Mouse (Mus musculus) forebrain, embryonic 15.5 days (tissue): ENCODE measurements at regions not wholly inside any gene's neighbourhood (a gene's known extent, or its start where the extent isn't known, plus 50 kb on each side); places are given as distances from the start of the nearest gene placed in this dataset.

Experiments
- ATAC-seq: fragments of 200-750 bp; cut with Nextera tagmentation; replicated peaks from 2 replicates; pipeline ENCODE4 v1.8.0; 2017; ENCODE audit warnings: mild to moderate bottlenecking, moderate TSS enrichment, moderate library complexity
- H3K27ac ChIP-seq: fragments of 300-500 bp; sonication (generic); replicated peaks from 2 replicates; pipeline ENCODE4 v1.5.1; 2015; ENCODE audit warnings: mild to moderate bottlenecking, inconsistent platforms
- H3K27me3 ChIP-seq: fragments of 300-500 bp; sonication (generic); 2 replicates; pipeline ENCODE4 v1.6.1; 2015; ENCODE audit warnings: inconsistent platforms
- H3K36me3 ChIP-seq: fragments of 300-500 bp; sonication (generic); 2 replicates; pipeline ENCODE4 v1.6.1; 2015; ENCODE audit warnings: mild to moderate bottlenecking, inconsistent platforms
- H3K4me1 ChIP-seq: fragments of 300-500 bp; sonication (generic); 2 replicates; pipeline ENCODE4 v1.6.1; 2015; ENCODE audit warnings: inconsistent platforms
- H3K4me2 ChIP-seq: fragments of 300-500 bp; sonication (generic); replicated peaks from 2 replicates; pipeline ENCODE4 v1.6.1; 2015; ENCODE audit warnings: mild to moderate bottlenecking, inconsistent platforms
- H3K4me3 ChIP-seq: fragments of 300-500 bp; sonication (generic); 2 replicates; pipeline ENCODE4 v1.5.1; 2015; ENCODE audit warnings: mild to moderate bottlenecking, inconsistent platforms
- H3K9ac ChIP-seq: fragments of 300-500 bp; sonication (generic); replicated peaks from 2 replicates; pipeline ENCODE4 v1.6.1; 2015; ENCODE audit warnings: mild to moderate bottlenecking, inconsistent platforms
- H3K9me3 ChIP-seq: fragments of 300-500 bp; sonication (generic); 2 replicates; pipeline ENCODE4 v1.6.1; 2016; ENCODE audit warnings: inconsistent platforms
- WGBS: fragments of 180-500 bp; shearing (Covaris S2); methylation state at CpG from one replicate; pipeline ENCODE4 v1.1.7; 2015; ENCODE audit warnings: mixed read lengths; 5-methylcytosine and 5-hydroxymethylcytosine counted together

DNA sequence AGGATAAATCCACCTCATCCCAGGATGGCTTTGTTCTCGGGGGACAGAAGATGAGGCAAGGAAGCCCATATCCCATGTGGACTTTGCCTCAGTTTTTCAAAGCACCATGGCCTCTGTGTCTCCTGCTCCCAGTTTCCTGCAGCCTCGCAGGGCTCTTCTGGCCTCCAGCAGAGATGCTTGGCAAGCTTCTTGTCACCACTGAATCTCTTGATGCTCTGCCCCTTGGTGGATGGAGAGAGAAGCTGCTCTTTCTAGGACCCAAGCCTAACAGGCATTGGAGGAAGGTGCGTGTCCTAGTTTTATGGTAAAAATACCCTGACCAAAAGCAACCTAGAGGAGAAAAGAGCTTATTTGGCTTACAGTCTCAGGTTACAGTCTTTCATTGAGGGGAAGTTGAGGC lies 97.1 kb upstream of the Trpm1 start:
- Histone ChIP-seq H3K27me3 (no peaks in the 10 kb centered on the region), H3K36me3 (no peaks in the 10 kb centered on the region), H3K9ac (no peak overlapping the region), H3K4me3 (no peak overlapping the region), H3K4me1 (peaks cover 9% of the 10 kb centered on the region; the same call in 1 of the 2 replicates), H3K4me2 (no peak overlapping the region), H3K27ac (no peak overlapping the region), H3K9me3 (no peaks in the 10 kb centered on the region)
- no peak for ATAC-seq
- 86% methylated on average over 3 of the region's 3 CpGs for WGBS

DNA sequence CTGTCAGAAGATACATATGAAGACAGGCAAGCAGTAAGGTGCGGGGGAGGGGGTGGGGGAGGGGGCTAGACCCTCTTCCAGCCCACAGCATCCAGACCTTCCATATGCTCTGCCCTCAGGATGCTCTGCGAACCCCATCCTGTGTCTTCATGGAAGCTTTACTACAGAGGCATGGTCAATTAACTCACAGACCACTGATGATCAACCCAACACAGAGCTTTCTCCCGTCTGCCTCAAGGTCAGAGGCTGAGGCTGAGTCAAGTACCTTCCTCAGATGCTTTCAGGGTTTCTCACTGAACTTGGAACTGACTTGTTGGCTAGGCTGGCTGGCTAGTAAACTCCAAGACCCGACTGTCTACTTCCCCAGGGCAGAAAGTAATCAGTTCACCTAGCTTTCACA lies 98.6 kb upstream of the Trpm1 start:
- ATAC-seq, result no peak
- Histone ChIP-seq H3K9me3 (no peaks in the 10 kb centered on the region), H3K4me3 (no peak overlapping the region), H3K4me2 (no peak overlapping the region), H3K9ac (no peak overlapping the region), H3K36me3 (no peaks in the 10 kb centered on the region), H3K4me1 (peaks cover 16% of the 10 kb centered on the region; the same call in 1 of the 2 replicates), H3K27me3 (no peaks in the 10 kb centered on the region), H3K27ac (no peak overlapping the region)
- WGBS, result 85% methylated on average over 4 of the region's 4 CpGs

DNA sequence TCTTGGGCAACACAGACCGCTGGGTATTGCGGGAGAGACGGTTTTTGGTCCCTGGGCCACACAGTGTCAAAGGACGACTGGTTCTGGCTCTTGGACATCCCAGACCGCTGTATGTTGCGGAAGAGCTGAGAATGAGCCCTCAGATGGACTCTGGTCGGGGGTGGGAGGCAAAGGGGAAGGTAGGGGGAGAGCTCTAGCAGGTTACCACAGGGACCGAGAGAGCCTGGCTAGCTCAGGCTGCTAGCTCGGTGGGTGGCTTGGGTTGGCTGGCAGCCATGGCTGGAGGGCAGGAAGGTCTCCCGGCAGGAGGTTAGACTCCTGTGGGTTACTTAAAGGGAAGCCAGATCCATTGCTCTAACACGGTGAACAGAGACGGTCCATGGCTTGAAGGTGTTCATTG lies 99.9 kb upstream of the Trpm1 start:
- Histone ChIP-seq H3K4me1 (peaks cover 24% of the 10 kb centered on the region), H3K36me3 (no peaks in the 10 kb centered on the region), H3K27me3 (no peaks in the 10 kb centered on the region), H3K9ac (no peak overlapping the region), H3K4me2 (no peak overlapping the region), H3K4me3 (no peak overlapping the region), H3K9me3 (no peaks in the 10 kb centered on the region), H3K27ac (no peak overlapping the region)
- WGBS, result 60% methylated on average over 12 of the region's 12 CpGs
- no peak for ATAC-seq

DNA sequence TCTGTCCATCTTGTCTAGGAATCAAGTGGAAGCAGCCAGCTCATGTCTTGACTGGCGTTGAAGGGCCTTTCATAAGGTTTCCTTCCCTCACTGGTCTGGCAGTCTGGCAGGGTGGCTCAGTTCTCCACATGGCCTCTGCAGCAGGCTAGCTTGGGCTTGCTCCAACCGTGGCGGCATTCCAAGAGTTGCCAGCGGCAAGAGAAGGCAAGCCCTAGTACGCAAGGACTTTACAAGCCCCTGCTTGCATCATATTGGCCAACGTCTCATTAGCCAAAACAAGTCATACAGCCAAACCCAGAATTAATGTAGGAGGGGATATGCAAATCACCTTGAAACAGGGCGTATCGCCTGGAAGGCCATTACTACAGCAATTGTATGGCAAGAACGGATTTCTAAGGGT lies 101.2 kb upstream of the Trpm1 start:
- Histone ChIP-seq H3K36me3 (no peaks in the 10 kb centered on the region), H3K9me3 (no peaks in the 10 kb centered on the region), H3K4me2 (no peak overlapping the region), H3K4me1 (peaks cover 31% of the 10 kb centered on the region), H3K27ac (no peak overlapping the region), H3K4me3 (no peak overlapping the region), H3K27me3 (no peaks in the 10 kb centered on the region), H3K9ac (no peak overlapping the region)
- ATAC-seq, result peak; percentile 14; the same call in 1 of the 2 replicates
- 56% methylated on average over 9 of the region's 9 CpGs for WGBS

DNA sequence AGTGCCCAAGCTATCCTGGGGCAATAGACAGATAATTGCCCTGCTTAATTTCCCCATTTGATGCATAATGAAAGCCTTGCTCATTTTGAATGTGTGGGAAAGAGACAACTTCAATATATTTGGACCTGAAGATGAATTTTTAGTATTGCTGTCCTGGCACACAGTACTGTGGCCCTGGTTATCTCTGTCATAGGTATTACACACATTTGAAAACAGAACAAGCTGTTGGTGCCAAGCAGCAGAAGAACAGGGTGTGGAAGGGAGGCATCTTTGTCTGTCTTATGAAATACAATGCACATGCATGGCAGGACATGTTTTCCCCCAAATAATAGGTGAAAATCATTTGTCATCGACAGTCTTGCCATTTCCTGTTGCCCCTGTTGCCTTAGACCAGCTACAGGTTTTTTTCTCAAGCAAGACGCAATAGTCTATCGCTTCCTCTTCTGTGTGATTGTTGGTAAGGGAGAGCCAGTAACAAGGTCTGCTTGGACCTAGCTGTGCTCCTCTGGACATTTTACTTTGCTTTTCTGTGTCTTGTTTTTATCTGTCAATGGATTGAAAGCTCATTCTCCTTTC lies 102.7 kb upstream of the Trpm1 start:
- no peaks in the 10 kb centered on the region for H3K9me3 ChIP-seq
- no peaks in the 10 kb centered on the region for H3K27me3 ChIP-seq
- no peak overlapping the region for H3K9ac ChIP-seq
- no peak overlapping the region for H3K4me2 ChIP-seq
- H3K4me3 ChIP-seq, result no peak overlapping the region
- no peaks in the 10 kb centered on the region for H3K36me3 ChIP-seq
- peaks cover 31% of the 10 kb centered on the region for H3K4me1 ChIP-seq
- 85% methylated on average over 3 of the region's 3 CpGs for WGBS
- H3K27ac ChIP-seq, result no peak overlapping the region
- no peak for ATAC-seq

DNA sequence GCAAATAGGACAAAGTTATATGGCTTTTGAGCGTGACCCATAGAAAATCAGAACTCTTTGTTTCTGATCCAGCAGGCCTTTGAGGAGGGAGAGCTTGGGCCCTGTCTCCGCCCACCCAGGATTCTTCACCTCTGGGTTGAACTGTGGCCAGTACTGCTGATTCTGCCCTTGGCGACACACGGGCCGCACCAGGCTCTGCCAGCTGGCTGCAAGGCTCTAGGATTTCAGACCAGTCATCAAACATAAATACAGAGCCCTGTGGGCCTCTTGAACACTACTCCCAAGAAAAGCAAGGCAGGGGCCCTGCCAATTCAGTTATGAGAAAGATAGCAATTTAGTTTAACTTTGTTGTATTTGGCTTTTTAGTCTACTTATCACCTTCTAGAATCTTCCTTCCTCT lies 103.4 kb upstream of the Trpm1 start:
- peaks cover 31% of the 10 kb centered on the region for H3K4me1 ChIP-seq
- WGBS, result 61% methylated on average over 5 of the region's 5 CpGs
- H3K4me2 ChIP-seq, result no peak overlapping the region
- no peak overlapping the region for H3K4me3 ChIP-seq
- H3K9me3 ChIP-seq, result no peaks in the 10 kb centered on the region
- H3K27ac ChIP-seq, result 0 out of 2 replicates have a peak overlapping the region, but pooled peaks have one; percentile 20
- no peaks in the 10 kb centered on the region for H3K27me3 ChIP-seq
- no peaks in the 10 kb centered on the region for H3K36me3 ChIP-seq
- no peak overlapping the region for H3K9ac ChIP-seq
- no peak for ATAC-seq

DNA sequence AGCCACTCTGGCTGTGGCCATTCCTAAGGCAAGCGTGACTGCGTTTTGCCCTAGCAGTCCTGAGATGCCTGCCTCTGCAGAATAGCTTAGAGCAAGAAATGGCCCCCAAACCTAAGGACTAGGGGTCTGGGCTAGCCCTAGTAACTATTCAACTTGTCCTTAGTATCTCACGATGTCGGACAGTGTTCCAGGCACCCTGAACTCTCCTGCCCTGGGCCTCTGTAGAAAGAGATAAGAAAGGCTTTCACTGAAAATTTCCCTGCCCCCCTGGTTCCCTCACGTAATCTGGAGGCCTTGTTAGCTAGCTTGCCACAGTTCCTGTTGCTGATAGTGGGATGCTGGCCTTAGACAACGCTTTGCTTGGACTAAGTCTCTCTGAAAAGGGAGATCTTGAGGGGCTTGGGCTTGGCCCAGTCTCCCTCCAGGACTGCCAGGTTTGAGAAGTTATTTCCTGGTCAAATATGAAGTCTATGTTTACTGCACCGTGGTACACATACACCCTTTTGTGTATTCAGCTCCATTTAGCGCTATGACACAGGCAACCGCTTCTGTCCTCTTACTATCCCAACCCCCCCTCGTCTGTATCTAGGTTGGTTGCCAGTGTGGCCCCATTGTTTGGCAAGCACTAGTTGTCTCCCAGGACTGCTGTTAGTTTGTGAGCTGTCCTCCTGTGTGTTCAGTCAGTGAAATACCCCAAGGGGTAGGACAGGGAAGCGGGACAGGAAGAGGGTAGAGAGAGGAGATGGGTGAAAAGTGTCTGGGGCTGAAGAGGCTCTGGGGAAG lies 104.3 kb upstream of the Trpm1 start:
- Histone ChIP-seq H3K4me1 (peaks cover 31% of the 10 kb centered on the region), H3K36me3 (no peaks in the 10 kb centered on the region), H3K27me3 (no peaks in the 10 kb centered on the region), H3K9ac (peak overlapping the region; percentile 62; the same call in 1 of the 2 replicates), H3K4me3 (peak overlapping the region; percentile 52), H3K9me3 (no peaks in the 10 kb centered on the region), H3K27ac (0 out of 2 replicates have a peak overlapping the region, but pooled peaks have one; percentile 20), H3K4me2 (peak overlapping the region; percentile 80; the same call in 1 of the 2 replicates)
- ATAC-seq, result peak; percentile 12; the same call in 1 of the 2 replicates
- WGBS, result 67% methylated on average over 11 of the region's 11 CpGs

DNA sequence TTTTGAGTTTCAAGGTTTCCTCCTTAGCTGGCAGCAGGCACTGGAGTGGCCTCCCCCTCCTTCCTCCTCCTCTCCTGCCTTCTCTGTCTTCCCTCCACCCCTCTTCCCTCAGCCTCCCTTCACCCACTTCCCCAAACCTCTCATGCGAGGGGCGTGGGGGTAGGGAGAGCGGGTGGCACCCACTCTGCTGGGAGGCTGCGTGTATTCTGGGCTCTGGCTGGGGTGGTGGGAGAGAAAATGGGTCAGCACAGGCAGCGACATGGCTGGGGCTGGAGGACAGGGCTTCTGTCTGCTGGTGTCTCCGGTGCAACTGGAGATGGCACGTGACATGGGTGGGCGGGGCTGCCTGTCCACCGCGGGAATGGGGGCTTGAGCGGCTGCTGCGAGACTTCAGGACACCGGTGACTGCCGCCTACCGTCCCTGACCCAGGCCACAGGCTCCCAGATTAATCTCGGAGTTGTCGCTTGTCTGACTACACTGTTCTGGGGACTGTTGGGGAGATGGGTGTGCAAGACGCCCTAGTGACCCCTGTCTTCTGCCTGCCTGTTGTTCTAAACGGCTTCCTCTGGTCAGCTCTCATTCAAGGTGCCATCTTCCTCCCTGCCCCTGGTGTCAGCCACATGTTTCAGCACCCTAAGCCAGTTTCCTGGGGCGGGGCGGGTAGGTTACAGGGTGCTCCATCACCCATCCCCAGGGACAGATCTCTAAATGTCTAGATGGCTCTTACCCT lies 105.0 kb upstream of the Trpm1 start:
- WGBS, result 6% methylated on average over 21 of the region's 21 CpGs
- Histone ChIP-seq H3K4me2 (peak overlapping the region; percentile 80), H3K9ac (peak overlapping the region; percentile 62), H3K4me3 (peak overlapping the region; percentile 52), H3K36me3 (no peaks in the 10 kb centered on the region), H3K27ac (peak overlapping the region; percentile 35; the same call in 1 of the 2 replicates), H3K4me1 (peaks cover 31% of the 10 kb centered on the region), H3K9me3 (no peaks in the 10 kb centered on the region), H3K27me3 (no peaks in the 10 kb centered on the region)
- peak; percentile 80 for ATAC-seq

DNA sequence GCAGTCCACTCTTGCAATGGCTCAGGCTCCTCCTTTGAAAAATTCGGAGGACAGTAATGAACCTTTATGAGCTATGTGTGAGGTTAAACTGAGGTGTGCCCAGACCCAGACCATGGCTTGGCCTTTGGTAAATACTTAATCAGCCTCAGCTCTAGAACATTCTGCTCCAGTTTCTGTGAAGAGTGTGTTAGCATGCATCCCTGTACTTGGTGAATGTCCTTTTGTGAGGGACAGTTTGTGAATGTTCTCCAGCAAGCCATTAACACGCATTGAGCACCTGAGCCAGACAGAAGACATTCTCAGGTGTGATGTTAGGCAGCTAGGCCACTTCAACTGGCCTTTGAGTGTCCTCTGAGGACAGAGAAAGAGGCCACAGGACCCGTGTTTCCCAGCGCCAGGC lies 105.8 kb upstream of the Trpm1 start:
- Histone ChIP-seq H3K27me3 (no peaks in the 10 kb centered on the region), H3K27ac (no peak overlapping the region), H3K9ac (no peak overlapping the region), H3K4me1 (peaks cover 30% of the 10 kb centered on the region), H3K4me3 (no peak overlapping the region), H3K9me3 (no peaks in the 10 kb centered on the region), H3K36me3 (no peaks in the 10 kb centered on the region), H3K4me2 (no peak overlapping the region)
- ATAC-seq, result no peak
- WGBS, result 86% methylated on average over 4 of the region's 4 CpGs

DNA sequence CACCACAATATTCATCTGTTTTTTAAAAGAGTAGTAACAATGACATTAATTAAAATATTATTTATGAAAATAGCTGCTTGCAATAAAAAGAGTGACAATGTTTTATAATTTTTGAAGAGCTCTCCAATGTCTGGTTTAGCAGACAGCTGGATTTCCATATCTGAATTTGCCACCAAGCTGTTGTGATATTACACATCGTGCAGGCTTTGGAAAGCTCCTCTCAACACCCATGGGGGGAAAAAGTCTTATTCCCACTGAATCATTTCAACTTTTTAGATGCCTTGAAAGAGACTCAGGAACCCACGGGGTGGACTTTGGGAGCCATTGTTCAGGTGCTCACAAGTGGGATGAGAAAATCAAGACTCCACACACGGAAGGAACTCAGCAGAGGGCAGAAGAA lies 106.6 kb upstream of the Klf13 start:
- Histone ChIP-seq H3K27ac (no peak overlapping the region), H3K9ac (no peak overlapping the region), H3K4me1 (peaks cover 18% of the 10 kb centered on the region), H3K27me3 (no peaks in the 10 kb centered on the region), H3K4me3 (no peak overlapping the region), H3K9me3 (no peaks in the 10 kb centered on the region), H3K36me3 (no peaks in the 10 kb centered on the region), H3K4me2 (no peak overlapping the region)
- no peak for ATAC-seq
- 74% methylated on average over 3 of the region's 3 CpGs for WGBS

DNA sequence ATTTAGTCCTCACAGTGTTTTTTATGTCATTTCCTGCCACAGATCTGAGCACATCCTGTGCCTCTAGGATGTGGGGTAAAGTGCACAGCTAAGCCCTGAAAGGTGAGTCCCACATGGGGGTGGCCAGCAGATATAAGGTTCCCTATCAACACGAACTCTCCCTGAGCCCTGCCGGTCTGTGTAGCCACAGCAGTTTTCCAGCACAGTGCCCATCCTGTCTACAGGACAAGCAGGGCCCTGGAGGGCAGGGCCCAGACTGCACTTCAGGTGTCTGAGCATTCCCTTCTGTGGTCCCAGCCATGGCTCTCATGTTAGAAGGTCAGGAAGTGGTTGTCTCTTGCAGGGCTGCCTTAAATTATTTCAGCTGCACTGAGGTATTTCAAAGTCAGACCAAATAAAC lies 104.3 kb upstream of the Klf13 start:
- Histone ChIP-seq H3K27me3 (no peaks in the 10 kb centered on the region), H3K9me3 (no peaks in the 10 kb centered on the region), H3K27ac (no peak overlapping the region), H3K4me3 (no peak overlapping the region), H3K36me3 (no peaks in the 10 kb centered on the region), H3K4me1 (no peaks in the 10 kb centered on the region), H3K4me2 (no peak overlapping the region), H3K9ac (no peak overlapping the region)
- WGBS, result 79% methylated on average over 2 of the region's 2 CpGs
- no peak for ATAC-seq

DNA sequence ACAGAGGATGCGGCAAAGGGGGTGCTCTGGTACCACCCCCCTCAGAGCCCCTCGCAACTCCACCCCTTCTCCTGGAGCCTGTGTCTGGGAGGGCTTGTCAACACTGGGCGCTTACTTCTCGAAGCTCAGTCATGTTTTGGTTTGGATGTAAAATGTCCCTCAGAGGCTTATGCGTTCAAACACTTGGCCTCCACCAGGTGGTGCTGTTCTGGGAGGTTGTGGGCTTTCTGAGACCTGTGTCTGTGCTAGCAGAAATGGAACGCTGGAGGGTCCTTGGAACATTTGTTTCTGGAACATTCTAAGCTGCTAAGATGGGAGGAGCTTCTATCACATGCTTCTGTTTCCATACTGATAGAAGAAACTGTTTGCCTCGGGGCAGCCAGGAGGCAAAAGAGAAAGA lies 102.6 kb upstream of the Klf13 start:
- H3K9me3 ChIP-seq, result no peaks in the 10 kb centered on the region
- H3K9ac ChIP-seq, result no peak overlapping the region
- no peaks in the 10 kb centered on the region for H3K36me3 ChIP-seq
- H3K27ac ChIP-seq, result no peak overlapping the region
- no peaks in the 10 kb centered on the region for H3K27me3 ChIP-seq
- WGBS, result 95% methylated on average over 7 of the region's 7 CpGs
- no peak overlapping the region for H3K4me3 ChIP-seq
- ATAC-seq, result no peak
- H3K4me1 ChIP-seq, result no peaks in the 10 kb centered on the region
- no peak overlapping the region for H3K4me2 ChIP-seq
